Mouse (Mus musculus) limb, embryonic 11.5 days (tissue): ENCODE data around the gene Ccdc187. TPM values are rescaled to one million over a fixed set of nuclear protein-coding genes. Genes with fewer than 3 reads are reported as not detected.
A peak's percentile ranks its signal among the peaks of the same experiment; 100 is the strongest.

ENCODE experiments used
- ATAC-seq: fragments of 200-750 bp; cut with Nextera tagmentation; 2 replicates; pipeline ENCODE4 v1.8.0; 2017; ENCODE audit warnings: low read depth; ENCODE audit not compliant: insufficient number of reproducible peaks, low FRiP score, low TSS enrichment
- DNase-seq: peaks from one replicate; pipeline ENCODE4 v3.0.0-alpha.2; 2015; ENCODE audit warnings: low spot score
- H3K27ac ChIP-seq: fragments of 300-500 bp; sonication (generic); replicated peaks from 2 replicates; pipeline ENCODE4 v1.5.1; 2014; ENCODE audit warnings: low read depth, mild to moderate bottlenecking, low read length
- H3K27me3 ChIP-seq: fragments of 300-500 bp; sonication (generic); 2 replicates; pipeline ENCODE4 v1.6.1; 2014; ENCODE audit warnings: mild to moderate bottlenecking, low read length, mixed read lengths; ENCODE audit not compliant: control insufficient read depth, insufficient read depth
- H3K36me3 ChIP-seq: fragments of 300-500 bp; sonication (generic); 2 replicates; pipeline ENCODE4 v1.6.1; 2014; ENCODE audit warnings: mild to moderate bottlenecking, low read length, moderate library complexity, mixed read lengths; ENCODE audit not compliant: control insufficient read depth, insufficient read depth
- H3K4me1 ChIP-seq: fragments of 300-500 bp; sonication (generic); 2 replicates; pipeline ENCODE4 v1.6.1; 2014; ENCODE audit warnings: low read length, mixed read lengths; ENCODE audit not compliant: control insufficient read depth, insufficient read depth
- H3K4me2 ChIP-seq: fragments of 300-500 bp; sonication (generic); 2 replicates; pipeline ENCODE4 v1.6.1; 2014; ENCODE audit warnings: low read depth, mild to moderate bottlenecking, moderate library complexity; ENCODE audit not compliant: severe bottlenecking
- H3K4me3 ChIP-seq: fragments of 300-500 bp; sonication (generic); 2 replicates; pipeline ENCODE4 v1.5.1; 2014; ENCODE audit warnings: low read depth, low read length
- H3K9ac ChIP-seq: fragments of 300-500 bp; sonication (generic); 2 replicates; pipeline ENCODE4 v1.6.1; 2014; ENCODE audit warnings: mild to moderate bottlenecking, low read length
- H3K9me3 ChIP-seq: fragments of 300-500 bp; sonication (generic); 2 replicates; pipeline ENCODE4 v1.6.1; 2016; ENCODE audit warnings: low read length; ENCODE audit not compliant: control insufficient read depth
- whole genome bisulfite sequencing: fragments of 180-500 bp; shearing (Covaris S2); extraction: QIAGEN DNeasy Blood & Tissue Kit; methylation state at CpG from one replicate; pipeline ENCODE4 v1.1.7; 2014; 5-methylcytosine and 5-hydroxymethylcytosine counted together
- polyA plus RNA-seq: library from polyadenylated mRNA; unstranded; fragments of >200 nt; fragmentation: Nextera tagmentation; extraction: Ambion mirVana; gene quantifications from 2 replicates; pipeline ENCODE4 v1.2.1, GENCODE M21; 2014

Gene Ccdc187
- polyA plus RNA-seq, 1 experiment from 2014 or later, result not detected

DNA sequence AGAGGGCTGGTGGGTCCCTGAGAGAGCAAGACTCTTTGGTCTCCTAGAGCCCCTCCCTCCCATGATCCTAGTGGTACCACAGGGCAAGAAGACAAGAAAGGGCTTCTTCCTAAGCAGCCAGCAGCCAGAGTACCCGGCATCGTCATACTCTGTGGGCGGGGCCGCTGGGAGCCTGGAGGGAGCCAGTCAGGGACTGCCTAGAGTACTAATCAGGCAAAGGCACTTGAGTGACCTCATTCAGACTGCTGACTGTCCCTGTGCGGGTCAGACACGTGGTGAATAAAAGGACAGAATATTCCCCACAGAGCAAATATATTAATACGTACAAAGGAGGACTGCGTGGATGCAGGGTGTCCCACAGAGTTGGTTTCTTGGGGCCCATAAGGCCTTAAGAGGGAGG is 35.0 kb upstream of the Ccdc187 start:
- no peaks in the 10 kb centered on the region for H3K9me3 ChIP-seq
- ATAC-seq (no peak), DNase-seq (no peak)
- no peak overlapping the region for H3K4me2 ChIP-seq
- peaks cover 20% of the 10 kb centered on the region for H3K36me3 ChIP-seq
- no peak overlapping the region for H3K27ac ChIP-seq
- H3K9ac ChIP-seq, result no peak overlapping the region
- H3K27me3 ChIP-seq, result no peaks in the 10 kb centered on the region
- WGBS, result 64% methylated on average over 8 of the region's 8 CpGs
- no peak overlapping the region for H3K4me3 ChIP-seq
- no peaks in the 10 kb centered on the region for H3K4me1 ChIP-seq

DNA sequence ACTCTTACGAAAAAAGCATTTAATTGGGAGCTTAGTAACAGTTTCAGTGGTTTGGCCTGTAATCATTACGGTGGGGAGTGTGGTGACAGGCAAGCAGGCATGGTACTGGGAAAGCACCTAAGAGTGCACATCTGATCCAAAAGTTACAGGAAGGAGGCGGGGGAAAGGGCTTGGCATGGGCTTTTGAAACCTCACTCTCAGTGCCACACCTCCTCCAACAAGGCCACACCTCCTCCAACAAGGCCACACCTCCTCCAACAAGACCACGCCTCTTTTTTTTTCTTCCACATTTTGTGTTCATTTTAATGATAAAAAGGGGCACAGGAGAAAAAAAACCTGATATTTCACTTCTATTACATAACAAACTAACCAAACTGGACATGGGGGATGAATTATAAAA is 33.5 kb upstream of the Ccdc187 start:
- H3K4me3 ChIP-seq, result no peak overlapping the region
- 86% methylated on average over 4 of the region's 4 CpGs for WGBS
- no peaks in the 10 kb centered on the region for H3K4me1 ChIP-seq
- no peaks in the 10 kb centered on the region for H3K27me3 ChIP-seq
- ATAC-seq (no peak), DNase-seq (no peak)
- peaks cover 26% of the 10 kb centered on the region for H3K36me3 ChIP-seq
- H3K27ac ChIP-seq, result no peak overlapping the region
- no peaks in the 10 kb centered on the region for H3K9me3 ChIP-seq
- no peak overlapping the region for H3K4me2 ChIP-seq
- H3K9ac ChIP-seq, result no peak overlapping the region

DNA sequence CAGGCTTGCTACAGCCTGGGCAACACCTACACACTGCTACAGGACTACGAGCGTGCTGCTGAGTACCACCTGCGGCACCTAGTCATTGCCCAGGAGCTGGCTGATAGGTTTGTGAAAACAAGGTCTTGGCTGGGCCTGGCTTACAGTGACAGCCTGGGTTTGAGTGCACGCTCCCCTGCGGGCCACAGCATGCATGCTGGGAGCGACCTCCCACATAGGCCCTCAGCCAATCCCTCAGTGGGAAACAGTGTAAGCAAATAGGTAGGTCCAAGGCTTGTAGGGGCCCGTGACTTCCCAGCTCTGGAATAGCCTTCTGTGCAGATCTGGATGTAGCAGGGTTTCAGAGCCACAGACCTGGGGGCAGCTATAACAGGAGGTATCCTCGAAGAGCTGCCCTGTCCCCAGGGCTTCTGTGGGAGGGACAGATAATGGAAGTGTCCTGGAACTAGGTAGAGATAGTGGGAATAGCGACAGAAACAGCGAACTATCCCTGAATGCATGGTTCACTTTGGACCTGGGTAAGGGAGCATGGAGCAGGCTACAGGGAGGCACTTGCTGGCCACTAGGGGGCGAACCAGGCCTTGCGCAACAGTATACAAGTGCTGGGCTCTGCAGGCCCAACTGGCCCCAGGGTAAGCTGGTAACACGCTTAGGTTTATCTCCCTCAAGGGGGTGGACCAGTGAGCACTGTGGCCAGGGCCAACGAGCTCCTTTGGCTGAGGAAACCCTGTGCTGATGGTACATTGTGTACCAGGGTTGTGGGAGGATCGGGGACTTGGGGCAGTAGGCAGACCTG is 31.2 kb upstream of the Ccdc187 start:
- Histone ChIP-seq H3K4me1 (no peaks in the 10 kb centered on the region), H3K27me3 (no peaks in the 10 kb centered on the region), H3K36me3 (peaks cover 26% of the 10 kb centered on the region), H3K4me2 (no peak overlapping the region), H3K4me3 (no peak overlapping the region), H3K9me3 (no peaks in the 10 kb centered on the region), H3K27ac (no peak overlapping the region), H3K9ac (no peak overlapping the region)
- WGBS, result 70% methylated on average over 15 of the region's 15 CpGs
- ATAC-seq, result no peak
- peak; percentile 75 for DNase-seq

DNA sequence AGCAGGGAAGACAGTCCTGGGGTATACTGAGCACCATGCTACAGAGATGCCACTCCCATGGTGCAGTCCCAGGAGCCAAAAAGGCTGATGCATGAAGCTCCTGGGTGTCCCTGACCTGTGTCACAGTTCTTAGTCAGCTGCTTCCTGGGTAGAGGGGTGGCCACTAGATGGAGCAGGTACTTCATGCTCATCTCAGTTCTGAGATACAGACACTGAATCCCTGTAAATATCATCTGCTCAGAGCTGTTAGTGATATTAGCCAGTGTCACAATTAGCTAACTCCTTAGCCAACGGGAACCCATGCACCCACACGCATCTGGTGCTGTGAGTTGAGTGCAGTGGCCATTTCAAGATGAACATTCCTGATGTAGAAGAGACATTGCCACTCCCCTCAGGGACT is 30.6 kb upstream of the Ccdc187 start:
- Histone ChIP-seq H3K4me3 (no peak overlapping the region), H3K36me3 (peaks cover 26% of the 10 kb centered on the region), H3K27ac (no peak overlapping the region), H3K9me3 (no peaks in the 10 kb centered on the region), H3K4me2 (no peak overlapping the region), H3K27me3 (no peaks in the 10 kb centered on the region), H3K9ac (no peak overlapping the region), H3K4me1 (no peaks in the 10 kb centered on the region)
- ATAC-seq, result no peak
- WGBS, result 73% methylated on average over 2 of the region's 2 CpGs
- no peak for DNase-seq

DNA sequence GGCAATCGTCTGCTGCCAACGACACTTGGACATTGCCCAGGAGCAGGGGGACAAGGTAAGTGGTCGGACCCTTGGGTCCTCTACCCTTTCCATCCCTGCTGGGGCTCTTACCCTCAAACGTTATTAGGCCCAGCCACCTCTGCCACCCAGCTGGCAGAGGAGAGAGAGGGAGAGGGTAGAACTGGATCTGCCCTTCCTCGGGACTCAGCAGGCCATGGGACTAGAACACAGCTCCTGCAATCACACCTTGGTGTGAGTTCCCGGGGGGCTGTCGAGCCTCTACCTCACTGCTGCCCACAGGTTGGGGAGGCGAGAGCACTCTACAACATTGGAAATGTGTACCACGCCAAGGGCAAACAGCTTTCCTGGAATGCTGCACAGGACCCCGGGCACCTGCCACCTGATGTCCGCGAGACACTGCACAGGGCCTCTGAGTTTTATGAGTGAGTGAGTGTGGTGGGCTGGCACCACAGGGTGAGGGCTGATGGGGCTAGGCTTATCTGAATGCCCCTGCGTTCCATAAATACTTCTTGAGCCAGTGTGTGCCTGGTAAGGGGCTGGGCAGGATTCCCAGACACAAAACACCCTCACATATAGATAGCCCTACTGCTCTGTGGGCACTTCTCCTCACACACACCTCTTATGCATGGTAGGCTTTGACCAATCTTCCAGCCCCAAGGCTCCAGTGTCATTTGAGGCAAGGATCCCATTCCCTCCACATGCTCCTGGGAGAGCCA is 29.4 kb upstream of the Ccdc187 start:
- no peaks in the 10 kb centered on the region for H3K9me3 ChIP-seq
- no peak overlapping the region for H3K4me3 ChIP-seq
- no peak overlapping the region for H3K27ac ChIP-seq
- peaks cover 26% of the 10 kb centered on the region for H3K36me3 ChIP-seq
- no peaks in the 10 kb centered on the region for H3K4me1 ChIP-seq
- no peak for ATAC-seq
- 84% methylated on average over 13 of the region's 13 CpGs for WGBS
- no peak overlapping the region for H3K9ac ChIP-seq
- H3K27me3 ChIP-seq, result no peaks in the 10 kb centered on the region
- H3K4me2 ChIP-seq, result no peak overlapping the region
- DNase-seq, result no peak

DNA sequence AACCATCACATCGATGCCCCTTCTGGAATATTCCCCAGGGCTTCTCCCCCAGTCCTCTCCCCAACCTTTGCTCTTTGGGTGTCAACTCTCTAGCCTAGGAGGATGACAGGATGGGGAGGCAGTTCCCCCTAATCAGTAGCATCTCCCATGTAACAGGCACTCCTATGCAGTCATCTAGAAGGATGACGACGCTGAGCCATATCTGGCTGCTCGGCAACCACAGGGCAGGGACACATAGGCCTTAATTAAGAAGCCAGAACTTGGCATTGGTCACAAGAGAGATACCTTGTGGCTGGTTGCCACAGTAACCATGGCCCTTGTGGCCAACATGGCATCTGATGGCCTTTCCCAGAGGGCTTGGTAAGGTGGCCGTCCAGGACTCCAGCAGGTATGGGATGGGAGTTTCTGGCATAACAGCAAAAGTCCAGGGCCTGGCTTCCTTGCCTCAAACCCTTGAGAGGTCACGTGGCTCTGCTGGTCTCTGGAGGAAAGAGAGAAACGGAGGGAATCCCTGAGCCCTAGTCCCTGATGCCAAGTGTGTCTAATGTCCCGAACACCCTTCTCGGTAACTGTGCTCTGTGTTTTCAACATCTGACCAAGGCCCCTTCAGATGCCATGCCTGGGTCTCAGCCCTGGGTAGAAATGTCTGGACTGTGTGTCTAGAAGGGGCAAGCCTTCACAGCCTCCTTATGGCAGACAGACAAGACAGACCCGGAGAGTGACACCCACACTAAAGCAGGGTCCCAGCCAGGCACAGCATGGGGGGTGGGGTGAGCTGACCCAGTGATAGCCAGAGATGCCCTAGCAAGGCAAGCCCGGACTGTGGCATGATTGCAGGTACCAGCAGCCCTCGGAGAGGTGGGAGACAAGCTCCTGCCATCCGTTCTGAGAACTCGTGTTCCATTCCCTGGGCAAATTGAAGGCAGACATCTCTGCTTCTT is 26.2 kb upstream of the Ccdc187 start:
- DNase-seq (no peak), ATAC-seq (no peak)
- WGBS, result 89% methylated on average over 14 of the region's 14 CpGs
- Histone ChIP-seq H3K27ac (no peak overlapping the region), H3K4me3 (no peak overlapping the region), H3K36me3 (peaks cover 9% of the 10 kb centered on the region), H3K4me1 (peaks cover 16% of the 10 kb centered on the region), H3K9me3 (no peaks in the 10 kb centered on the region), H3K9ac (no peak overlapping the region), H3K27me3 (no peaks in the 10 kb centered on the region), H3K4me2 (no peak overlapping the region)

DNA sequence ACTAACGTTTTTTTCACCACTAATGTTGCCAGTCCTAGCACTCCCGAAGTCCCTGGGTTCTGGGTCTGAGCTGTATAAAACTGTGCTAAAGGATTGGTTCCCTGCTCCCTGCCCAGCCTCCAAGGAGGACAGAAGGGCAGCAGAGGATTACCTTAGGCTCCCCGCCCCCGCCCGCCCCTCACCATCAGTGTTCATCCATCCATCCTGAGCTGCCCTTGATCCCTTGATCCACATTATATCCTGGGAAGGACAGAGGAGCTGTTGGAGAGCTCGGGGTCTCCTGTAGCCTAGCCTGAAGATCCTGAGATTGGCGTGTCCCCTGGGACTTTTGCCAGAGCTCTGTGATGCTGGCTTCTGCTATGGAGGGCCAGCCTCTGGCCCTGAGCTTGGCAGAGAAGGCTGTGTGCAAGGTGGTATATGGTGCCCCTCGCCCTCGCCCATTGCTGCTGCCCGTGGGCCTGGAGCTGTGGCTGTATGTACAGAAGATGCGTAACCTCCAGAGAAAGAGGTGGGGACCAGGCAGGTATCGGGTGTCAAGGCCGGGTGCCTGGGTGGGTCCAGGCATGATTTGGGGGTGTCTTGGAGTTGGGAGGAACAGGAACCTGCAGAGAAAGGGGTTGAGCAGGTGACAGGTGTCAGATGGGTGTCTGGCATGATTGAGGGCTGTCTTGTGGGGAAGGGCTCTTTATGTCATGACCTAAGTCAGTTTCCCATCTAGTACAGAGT is 25.3 kb upstream of the Ccdc187 start:
- Histone ChIP-seq H3K4me3 (no peak overlapping the region), H3K36me3 (peaks cover 9% of the 10 kb centered on the region), H3K27me3 (no peaks in the 10 kb centered on the region), H3K4me2 (no peak overlapping the region), H3K27ac (no peak overlapping the region), H3K9me3 (no peaks in the 10 kb centered on the region), H3K4me1 (peaks cover 19% of the 10 kb centered on the region), H3K9ac (no peak overlapping the region)
- ATAC-seq, result no peak
- 89% methylated on average over 10 of the region's 13 CpGs for whole genome bisulfite sequencing
- DNase-seq, result no peak

DNA sequence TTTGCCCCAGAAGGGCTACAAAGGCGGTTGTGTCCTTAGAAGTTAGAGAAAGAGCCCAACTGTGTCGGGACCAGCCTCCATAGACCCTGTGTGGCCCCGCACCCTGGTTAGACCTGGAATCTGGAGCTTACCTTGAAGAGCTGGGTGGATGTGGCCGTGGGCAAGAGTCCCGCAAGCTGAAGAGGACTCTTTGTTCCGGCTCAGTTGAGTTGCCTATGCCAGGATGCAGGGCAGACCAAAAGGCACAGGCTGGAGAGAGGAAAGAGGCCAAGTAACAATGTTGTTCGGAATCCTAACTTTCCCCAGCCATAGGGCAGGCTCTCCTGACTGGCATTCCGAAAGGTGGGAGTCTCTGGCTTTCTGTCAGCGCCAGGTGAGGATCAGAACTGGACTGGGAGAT is 24.8 kb upstream of the Ccdc187 start:
- no peak for ATAC-seq
- H3K27ac ChIP-seq, result no peak overlapping the region
- H3K4me3 ChIP-seq, result no peak overlapping the region
- no peak overlapping the region for H3K9ac ChIP-seq
- no peaks in the 10 kb centered on the region for H3K9me3 ChIP-seq
- no peak overlapping the region for H3K4me2 ChIP-seq
- H3K36me3 ChIP-seq, result peaks cover 3% of the 10 kb centered on the region
- H3K27me3 ChIP-seq, result no peaks in the 10 kb centered on the region
- no peak for DNase-seq
- WGBS, result 88% methylated on average over 9 of the region's 9 CpGs
- H3K4me1 ChIP-seq, result peaks cover 25% of the 10 kb centered on the region
